Mouse (Mus musculus): Measurements from ENCODE around the gene Dkkl1.

The Dkkl1 gene

GRCm38 (mm10) chr7:45164833-45165232, 47.1 kb downstream of the Dkkl1 start:
- DNase-seq = no peak

- DNase-seq = peak; percentile 45 to 49
These were observed 48.0 kb downstream of the Dkkl1 start, which contains the start of gene Slc17a7 for GRCm38 (mm10) chr7:45163735-45164490. Gene Slc17a7 (plus strand): TSS chr7:45163949.

- DNase-seq = no peak
These were observed 48.8 kb downstream of the Dkkl1 start for GRCm38 (mm10) chr7:45162996-45163615.

GRCm38 (mm10) chr7:45162551-45162950, 49.4 kb downstream of the Dkkl1 start:
- DNase-seq = no peak

GRCm38 (mm10) chr7:45161612-45162473, 50.1 kb downstream of the Dkkl1 start:
- DNase-seq = peak; percentile 87 to 90

- no peak for DNase-seq
These were observed 51.1 kb downstream of the Dkkl1 start for GRCm38 (mm10) chr7:45160866-45161265.

GRCm38 (mm10) chr7:45160316-45160800, 51.6 kb downstream of the Dkkl1 start:
- DNase-seq = no peak

- DNase-seq = no peak
These were observed 53.0 kb downstream of the Dkkl1 start for GRCm38 (mm10) chr7:45158991-45159390.

All from lung, postnatal 4 days (tissue).